ENCODE assay signal across 9 mouse cellular contexts in the genomic region with DNA sequence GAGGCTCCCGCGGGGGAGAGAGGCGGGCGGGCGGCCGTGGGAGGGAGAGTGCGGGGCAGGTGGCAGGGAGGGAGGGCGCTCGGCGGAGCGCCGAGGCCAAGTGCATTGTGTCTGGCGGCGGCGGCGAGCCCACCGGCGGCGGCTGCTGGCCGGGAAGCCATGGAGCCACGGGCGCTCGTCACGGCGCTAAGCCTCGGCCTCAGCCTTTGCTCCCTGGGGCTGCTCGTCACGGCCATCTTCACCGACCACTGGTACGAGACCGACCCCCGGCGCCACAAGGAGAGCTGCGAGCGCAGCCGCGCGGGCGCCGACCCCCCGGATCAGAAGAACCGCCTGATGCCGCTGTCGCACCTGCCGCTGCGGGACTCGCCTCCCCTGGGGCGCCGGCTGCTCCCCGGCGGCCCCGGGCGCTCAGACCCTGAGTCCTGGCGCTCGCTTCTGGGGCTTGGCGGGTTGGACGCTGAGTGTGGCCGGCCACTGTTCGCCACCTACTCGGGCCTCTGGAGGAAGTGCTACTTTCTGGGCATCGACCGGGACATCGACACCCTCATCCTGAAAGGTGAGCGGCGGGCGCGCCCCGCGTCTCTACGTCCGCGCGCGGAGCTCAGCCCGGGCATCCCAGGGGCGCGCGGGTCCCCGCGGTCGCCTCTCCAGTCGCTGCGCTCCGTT. TPM values are rescaled to one million over a fixed set of nuclear protein-coding genes. Genes with fewer than 3 reads are reported as not detected.
DNase-seq lines count a peak whose midpoint lies in the region; ATAC-seq lines count a peak whose summit lies in the region.
"Had no signal": no experiment of that assay in that cellular context is flagged by ENCODE, and none has a peak within 500 bp of the region (broad histone marks: within the 10 kb centered on the region; RNA-seq: fewer than 3 reads in every experiment).

A gene (plus strand): TSS at position 103 of the 669 bp plus-strand sequence.

- peak; percentile 87 for DNase-seq in heart, adult 11 months
- no peak for DNase-seq in heart, adult 9 months (ENCODE audit: low spot score in 2 of 2)
- peak; percentile 26 for DNase-seq in adrenal gland, postnatal 25 days
- peak; percentile 80 for DNase-seq in intestine, embryonic 14.5 days (ENCODE audit: low spot score)
- DNase-seq in liver, embryonic 13.5 days: no peak

- 0 out of 2 replicates have a peak within 1 kb of the TSS, but pooled peaks have one; percentile 3 for H3K9ac ChIP-seq in embryonic facial prominence, embryonic 15.5 days
- peak within 1 kb of the TSS; percentile 60 for H3K9ac ChIP-seq in intestine, embryonic 14.5 days (ENCODE audit: low read length)
- H3K9ac ChIP-seq in liver, embryonic 13.5 days: no peak within 1 kb of the TSS
- H3K9ac ChIP-seq in neural tube, embryonic 14.5 days (replicated peaks; ENCODE audit: low read depth, low read length): peak within 1 kb of the TSS; percentile 96

- H3K4me2 ChIP-seq in embryonic facial prominence, embryonic 15.5 days (replicated peaks): peak within 1 kb of the TSS; percentile 99
- peak within 1 kb of the TSS; percentile 100 for H3K4me2 ChIP-seq in intestine, embryonic 14.5 days (ENCODE audit: low read length)
- H3K4me2 ChIP-seq in liver, embryonic 13.5 days: peak within 1 kb of the TSS; percentile 66
- H3K4me2 ChIP-seq in neural tube, embryonic 14.5 days (ENCODE audit: low read depth, low read length): peak within 1 kb of the TSS; percentile 88

- H3K36me3 ChIP-seq in embryonic facial prominence, embryonic 15.5 days: no peaks in the 10 kb centered on the region
- H3K36me3 ChIP-seq in intestine, embryonic 14.5 days (ENCODE audit: control insufficient read depth, insufficient read depth, low read length): no peaks in the 10 kb centered on the region
- no peaks in the 10 kb centered on the region for H3K36me3 ChIP-seq in liver, embryonic 13.5 days
- H3K36me3 ChIP-seq in neural tube, embryonic 14.5 days (ENCODE audit: control insufficient read depth, insufficient read depth, low read length): no peaks in the 10 kb centered on the region

- peaks cover 4% of the 10 kb centered on the region; the same call in 1 of the 2 replicates for H3K4me1 ChIP-seq in embryonic facial prominence, embryonic 15.5 days
- H3K4me1 ChIP-seq in intestine, embryonic 14.5 days (replicated peaks; ENCODE audit: control insufficient read depth, insufficient read depth, low read length): peaks cover 2% of the 10 kb centered on the region; the same call in 1 of the 2 replicates
- no peaks in the 10 kb centered on the region for H3K4me1 ChIP-seq in liver, embryonic 13.5 days (replicated peaks)
- peaks cover 11% of the 10 kb centered on the region; the same call in 1 of the 2 replicates for H3K4me1 ChIP-seq in neural tube, embryonic 14.5 days (ENCODE audit: control insufficient read depth, insufficient read depth, low read length)

- H3K9me3 ChIP-seq in embryonic facial prominence, embryonic 15.5 days (replicated peaks): no peaks in the 10 kb centered on the region
- no peaks in the 10 kb centered on the region for H3K9me3 ChIP-seq in intestine, embryonic 14.5 days (ENCODE audit: control insufficient read depth, low read length)
- no peaks in the 10 kb centered on the region for H3K9me3 ChIP-seq in liver, embryonic 13.5 days (replicated peaks)
- no peaks in the 10 kb centered on the region for H3K9me3 ChIP-seq in neural tube, embryonic 14.5 days (ENCODE audit: control insufficient read depth, low read length)

- H3K27ac ChIP-seq in embryonic facial prominence, embryonic 15.5 days (replicated peaks): no peak within 1 kb of the TSS
- H3K27ac ChIP-seq in intestine, embryonic 14.5 days (ENCODE audit: low read depth): no peak within 1 kb of the TSS
- no peak within 1 kb of the TSS for H3K27ac ChIP-seq in liver, embryonic 13.5 days
- peak within 1 kb of the TSS; percentile 87 for H3K27ac ChIP-seq in neural tube, embryonic 14.5 days (ENCODE audit: low read depth, low read length)

- peaks cover 30% of the 10 kb centered on the region for H3K27me3 ChIP-seq in embryonic facial prominence, embryonic 15.5 days
- H3K27me3 ChIP-seq in intestine, embryonic 14.5 days (replicated peaks; ENCODE audit: control insufficient read depth, insufficient read depth, low read length): peaks cover 35% of the 10 kb centered on the region
- peaks cover 51% of the 10 kb centered on the region for H3K27me3 ChIP-seq in liver, embryonic 13.5 days
- H3K27me3 ChIP-seq in neural tube, embryonic 14.5 days (ENCODE audit: control insufficient read depth, insufficient read depth, low read length): peaks cover 4% of the 10 kb centered on the region; the same call in 1 of the 2 replicates

- peak within 1 kb of the TSS; percentile 54 for H3K4me3 ChIP-seq in embryonic facial prominence, embryonic 15.5 days (replicated peaks)
- peak within 1 kb of the TSS; percentile 63 for H3K4me3 ChIP-seq in intestine, embryonic 14.5 days (ENCODE audit: low read depth, low read length)
- H3K4me3 ChIP-seq in liver, embryonic 13.5 days (replicated peaks): peak within 1 kb of the TSS; percentile 50
- peak within 1 kb of the TSS; percentile 90 for H3K4me3 ChIP-seq in neural tube, embryonic 14.5 days (ENCODE audit: low read depth, low read length)

- peak; percentile 54 for ATAC-seq in embryonic facial prominence, embryonic 15.5 days (ENCODE audit: insufficient number of reproducible peaks, low FRiP score, low TSS enrichment, low read depth)
- peak; percentile 78 for ATAC-seq in intestine, embryonic 14.5 days (replicated peaks; ENCODE audit: low FRiP score, low TSS enrichment, low read depth)
- no peak for ATAC-seq in liver, embryonic 13.5 days (ENCODE audit: low read depth)
- peak; percentile 76 for ATAC-seq in neural tube, embryonic 14.5 days (ENCODE audit: low read depth)
- ATAC-seq in megakaryocyte-erythroid progenitor cell, adult 5-6 weeks (replicated peaks; ENCODE audit: low FRiP score, low TSS enrichment, poor library complexity, severe bottlenecking): no peak

- WGBS in embryonic facial prominence, embryonic 15.5 days: under 1% methylated on average over 77 of the region's 84 CpGs
- WGBS in intestine, embryonic 14.5 days: under 1% methylated on average over 74 of the region's 84 CpGs
- under 1% methylated on average over 72 of the region's 84 CpGs for WGBS in liver, embryonic 13.5 days (ENCODE audit: insufficient replicate concordance)
- WGBS in neural tube, embryonic 14.5 days: under 1% methylated on average over 70 of the region's 84 CpGs

RNA-seq across cellular contexts. Expression of the gene that starts here (rescaled TPM):
- 5.3 TPM in 2 replicates for total RNA-seq in adrenal gland, postnatal 25 days (2021)
- polyA plus RNA-seq in embryonic facial prominence, embryonic 15.5 days (2015; fragmentation: Nextera tagmentation; extraction: Ambion mirVana): 2.7 and 2.8 TPM in 2 replicates
- 3.9 and 4.1 TPM in 2 replicates for polyA plus RNA-seq in intestine, embryonic 14.5 days (2014; fragmentation: Nextera tagmentation; extraction: Ambion mirVana)
- 0.50 and 0.51 TPM in 2 replicates for polyA plus RNA-seq in liver, embryonic 13.5 days (2015; fragmentation: Nextera tagmentation; extraction: Ambion mirVana)
- 37.2 and 37.3 TPM in 2 replicates for polyA plus RNA-seq in neural tube, embryonic 14.5 days (2014; fragmentation: Nextera tagmentation; extraction: Ambion mirVana)
- not detected in 2 replicates for total RNA-seq in megakaryocyte-erythroid progenitor cell, adult 5-6 weeks (2014; fragmentation: Nextera tagmentation)
- not detected in 2 replicates for total RNA-seq in megakaryocyte-erythroid progenitor cell, adult 5-6 weeks (2017)
- total RNA-seq: hematopoietic stem cell, adult 5-6 weeks had no signal

Comparison
In these comparisons a context has a peak if more than half of its experiments do, and no peak if none do; other contexts are left out.
1. DNase-seq: peak in heart, adult 11 months (single experiment), adrenal gland, postnatal 25 days (single experiment) and intestine, embryonic 14.5 days (single experiment); none in heart, adult 9 months (0 of 2) and liver, embryonic 13.5 days (single experiment).
2. ATAC-seq: peak in embryonic facial prominence, embryonic 15.5 days (single experiment), intestine, embryonic 14.5 days (single experiment) and neural tube, embryonic 14.5 days (single experiment); none in liver, embryonic 13.5 days (single experiment) and megakaryocyte-erythroid progenitor cell, adult 5-6 weeks (single experiment).
3. Peak in every context shown above with its lines, with median percentiles within 50 percentile points of each other: H3K4me2 ChIP-seq and H3K4me3 ChIP-seq.